Mouse (Mus musculus) thymus, adult 2 months (tissue): ENCODE measurements around the gene Ppm1f. TPM values are rescaled to one million over a fixed set of nuclear protein-coding genes. Genes with fewer than 3 reads are reported as not detected.

Experiments used
- DNase-seq: peaks from one replicate; pipeline ENCODE4 v3.0.0; 2021
- H3K27ac ChIP-seq: fragments of 200-500 bp; 2 replicates; pipeline ENCODE4 v1.5.1; 2012; ENCODE audit warnings: low read length, control low read depth; ENCODE audit not compliant: control insufficient read depth, insufficient read depth
- H3K27me3 ChIP-seq: fragments of 200-500 bp; 2 replicates; pipeline ENCODE4 v1.6.1; 2012; ENCODE audit warnings: mild to moderate bottlenecking, low read length, moderate library complexity, mixed read lengths; ENCODE audit not compliant: control insufficient read depth, insufficient read depth
- H3K36me3 ChIP-seq: fragments of 200-500 bp; 2 replicates; pipeline ENCODE4 v1.6.1; 2012; ENCODE audit warnings: mild to moderate bottlenecking, low read length, moderate library complexity; ENCODE audit not compliant: control insufficient read depth, insufficient read depth
- H3K4me1 ChIP-seq: fragments of 200-500 bp; replicated peaks from 2 replicates; pipeline ENCODE4 v1.6.1; 2012; ENCODE audit warnings: low read length; ENCODE audit not compliant: control insufficient read depth, insufficient read depth
- H3K4me3 ChIP-seq: fragments of 200-500 bp; 2 replicates; pipeline ENCODE4 v1.5.1; 2012; ENCODE audit warnings: mild to moderate bottlenecking, low read length, control low read depth, moderate library complexity; ENCODE audit not compliant: control insufficient read depth, insufficient read depth
- CTCF ChIP-seq: fragments of 200-500 bp; IDR thresholded peaks from 2 replicates; pipeline ENCODE4 v1.5.1; 2012; ENCODE audit warnings: mild to moderate bottlenecking, control low read depth, low read length, moderate library complexity, borderline replicate concordance; ENCODE audit not compliant: control insufficient read depth, poor library complexity, insufficient read depth; ENCODE audit errors: extremely low read depth
- POLR2A ChIP-seq: fragments of 200-500 bp; IDR thresholded peaks from 2 replicates; pipeline ENCODE4 v1.6.1; 2012; ENCODE audit warnings: mild to moderate bottlenecking, low read length, control low read depth, moderate library complexity; ENCODE audit not compliant: control insufficient read depth, poor library complexity, insufficient read depth; ENCODE audit errors: extremely low read depth
- WGBS: fragments of 180-500 bp; shearing (Covaris S2); methylation state at CpG from one replicate; pipeline ENCODE4 v1.1.7; 2018; 5-methylcytosine and 5-hydroxymethylcytosine counted together
- polyA plus RNA-seq: library from polyadenylated mRNA; depleted of rRNA; stranded (reverse); fragments of >200 nt; gene quantifications from 2 replicates; pipeline ENCODE4 v1.2.3, GENCODE M21; 2012

The Ppm1f gene
- polyA plus RNA-seq, 1 experiment = 24.7 TPM

DNA sequence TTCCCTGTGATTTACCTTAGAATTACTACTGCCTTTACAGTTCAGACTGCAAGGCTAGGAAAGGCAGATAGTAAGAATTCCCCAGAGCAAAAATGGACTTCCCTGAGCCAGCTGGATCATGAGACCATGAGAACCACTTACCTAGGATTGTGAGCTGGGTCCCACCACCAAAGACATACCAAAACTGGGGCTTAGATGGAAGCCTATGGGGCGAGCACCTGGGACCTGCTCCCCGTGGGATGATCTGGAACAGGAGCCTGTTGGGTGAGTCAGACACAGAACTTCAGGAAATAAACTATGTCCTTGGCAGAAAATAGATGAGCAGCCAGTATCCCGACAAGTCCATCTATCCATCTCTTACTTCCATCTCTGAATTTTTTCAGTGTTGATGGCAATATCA lies 34.0 kb upstream of the Ppm1f start:
- 97% methylated on average over 3 of the region's 3 CpGs for WGBS
- Histone ChIP-seq H3K36me3 (no peaks in the 10 kb centered on the region), H3K27ac (no peak overlapping the region), H3K27me3 (no peaks in the 10 kb centered on the region), H3K4me3 (no peak overlapping the region), H3K4me1 (peaks cover 29% of the 10 kb centered on the region)
- TF ChIP-seq POLR2A (no peak), CTCF (no peak)
- no peak for DNase-seq

DNA sequence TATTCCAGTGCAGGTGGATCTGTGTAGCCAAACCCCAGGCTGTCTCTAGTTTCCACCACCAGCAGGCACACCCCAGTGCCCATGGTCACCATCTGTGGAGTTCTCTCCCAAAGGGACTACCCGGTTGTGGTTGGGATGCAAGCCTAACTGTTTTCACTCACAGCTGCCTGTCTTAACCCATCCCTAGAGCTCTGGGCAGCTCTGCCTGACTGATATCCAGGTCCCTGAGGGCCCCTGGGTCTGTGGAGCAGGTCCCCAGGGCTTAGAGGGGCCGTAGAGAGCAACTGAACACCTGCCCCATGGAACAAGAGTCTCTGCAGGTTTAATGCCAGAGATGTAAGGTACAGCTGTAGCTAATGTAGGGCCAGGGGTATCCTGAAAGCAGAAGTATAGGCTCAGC lies 32.3 kb upstream of the Ppm1f start, which contains the start of gene Igll1:
TSS of gene Igll1 (minus strand) at position 8 of the 400 bp plus-strand sequence.
- H3K27ac ChIP-seq = no peak within 1 kb of the TSS
- H3K4me3 ChIP-seq = no peak within 1 kb of the TSS
- H3K4me1 ChIP-seq = peaks cover 26% of the 10 kb centered on the region
- no peaks in the 10 kb centered on the region for H3K36me3 ChIP-seq
- TF ChIP-seq POLR2A (no peak), CTCF (no peak)
- 54% methylated on average over 2 of the region's 2 CpGs for WGBS
- no peak for DNase-seq
- H3K27me3 ChIP-seq = no peaks in the 10 kb centered on the region

DNA sequence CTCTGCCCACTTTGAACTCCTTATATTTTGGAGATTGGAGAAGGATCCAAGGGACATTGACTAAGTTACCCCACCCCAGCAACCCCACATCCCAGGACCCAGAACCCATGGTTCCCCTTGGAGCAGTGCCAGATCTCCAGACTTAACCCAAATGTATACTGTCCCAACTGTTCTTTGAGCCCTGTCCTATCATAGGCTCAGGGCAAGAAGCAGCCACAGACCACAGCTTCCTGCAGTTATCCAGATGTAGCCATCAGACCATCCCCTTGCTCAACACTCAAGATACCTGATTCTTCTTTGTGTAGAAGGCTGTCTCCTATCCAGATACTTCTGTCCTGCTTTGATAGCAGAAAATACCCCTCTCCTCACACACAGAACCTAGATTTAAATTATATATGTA lies 31.1 kb upstream of the Ppm1f start:
- no peak for TF ChIP-seq POLR2A
- no peak for TF ChIP-seq CTCF
- peaks cover 26% of the 10 kb centered on the region for H3K4me1 ChIP-seq
- no peaks in the 10 kb centered on the region for H3K27me3 ChIP-seq
- no peak for DNase-seq
- H3K4me3 ChIP-seq = no peak overlapping the region
- H3K27ac ChIP-seq = peak overlapping the region; percentile 92; the same call in 1 of the 2 replicates
- H3K36me3 ChIP-seq = no peaks in the 10 kb centered on the region

DNA sequence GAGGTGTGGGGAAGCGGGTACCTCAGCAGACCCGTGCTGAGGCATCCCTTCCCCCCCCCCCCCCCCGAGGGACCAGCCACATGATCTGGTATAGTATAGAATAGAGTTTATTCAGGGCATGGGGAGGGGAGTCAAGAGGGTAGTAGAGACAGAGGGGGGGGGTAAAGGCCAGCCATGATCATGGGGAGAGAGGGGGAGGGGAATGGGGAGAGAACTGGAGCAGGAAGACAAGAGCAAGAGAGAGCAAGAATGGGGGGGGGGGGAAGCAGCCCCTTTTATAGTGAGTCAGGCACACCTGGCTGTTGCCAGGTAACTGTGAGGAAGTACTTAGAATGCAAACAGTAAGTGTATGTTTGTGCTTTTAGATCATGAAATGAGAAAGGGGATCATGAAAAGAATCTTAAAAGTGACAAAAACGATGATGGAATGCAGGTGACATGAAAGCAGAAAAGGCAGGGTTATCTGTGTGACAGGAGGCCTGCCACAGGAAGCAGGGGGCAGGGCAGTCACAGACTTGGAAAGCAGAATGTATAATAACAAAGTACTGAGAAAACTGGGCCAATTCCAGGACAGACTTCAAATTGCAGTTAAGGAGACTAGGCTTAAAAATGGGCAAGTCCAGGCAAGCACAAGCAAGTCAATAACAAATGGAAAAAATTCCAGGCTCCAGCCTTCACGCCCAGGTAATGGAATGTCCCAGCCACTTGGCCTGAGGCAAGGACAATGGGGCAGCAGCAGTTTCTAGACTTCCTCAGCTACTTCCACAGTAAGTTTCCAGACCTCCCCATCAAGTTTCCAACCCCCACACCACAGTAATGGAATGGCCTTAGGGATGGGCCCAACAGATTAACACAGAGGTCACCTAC lies 30.3 kb upstream of the Ppm1f start:
- peak; percentile 22 for DNase-seq
- TF ChIP-seq CTCF (no peak), POLR2A (no peak)
- 18% methylated on average over 5 of the region's 5 CpGs for WGBS
- Histone ChIP-seq H3K27ac (peak overlapping the region; percentile 92), H3K36me3 (no peaks in the 10 kb centered on the region), H3K27me3 (no peaks in the 10 kb centered on the region), H3K4me3 (no peak overlapping the region), H3K4me1 (peaks cover 26% of the 10 kb centered on the region)

DNA sequence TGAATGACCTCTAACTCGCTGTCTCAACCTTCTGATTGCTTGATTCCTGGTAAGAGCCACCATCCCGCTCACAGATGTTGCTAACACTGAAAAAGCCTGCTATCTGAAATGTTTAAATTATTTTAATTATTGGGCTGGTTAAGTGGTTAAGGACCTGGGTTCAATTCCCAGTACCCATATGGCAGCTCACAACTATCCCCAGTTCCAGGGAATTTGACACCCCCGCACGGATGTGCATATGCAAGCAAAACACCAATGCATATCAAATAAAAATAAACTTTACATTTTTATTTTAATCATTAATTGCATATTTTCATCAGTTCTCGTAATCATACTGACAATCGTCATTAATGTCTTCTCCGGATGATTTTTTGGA lies 26.0 kb upstream of the Ppm1f start:
- no peaks in the 10 kb centered on the region for H3K27me3 ChIP-seq
- no peak for DNase-seq
- TF ChIP-seq CTCF (no peak), POLR2A (no peak)
- peak overlapping the region; percentile 74 for H3K4me3 ChIP-seq
- H3K27ac ChIP-seq = no peak overlapping the region
- H3K4me1 ChIP-seq = peaks cover 13% of the 10 kb centered on the region
- H3K36me3 ChIP-seq = no peaks in the 10 kb centered on the region
- WGBS = 45% methylated on average over 7 of the region's 7 CpGs

DNA sequence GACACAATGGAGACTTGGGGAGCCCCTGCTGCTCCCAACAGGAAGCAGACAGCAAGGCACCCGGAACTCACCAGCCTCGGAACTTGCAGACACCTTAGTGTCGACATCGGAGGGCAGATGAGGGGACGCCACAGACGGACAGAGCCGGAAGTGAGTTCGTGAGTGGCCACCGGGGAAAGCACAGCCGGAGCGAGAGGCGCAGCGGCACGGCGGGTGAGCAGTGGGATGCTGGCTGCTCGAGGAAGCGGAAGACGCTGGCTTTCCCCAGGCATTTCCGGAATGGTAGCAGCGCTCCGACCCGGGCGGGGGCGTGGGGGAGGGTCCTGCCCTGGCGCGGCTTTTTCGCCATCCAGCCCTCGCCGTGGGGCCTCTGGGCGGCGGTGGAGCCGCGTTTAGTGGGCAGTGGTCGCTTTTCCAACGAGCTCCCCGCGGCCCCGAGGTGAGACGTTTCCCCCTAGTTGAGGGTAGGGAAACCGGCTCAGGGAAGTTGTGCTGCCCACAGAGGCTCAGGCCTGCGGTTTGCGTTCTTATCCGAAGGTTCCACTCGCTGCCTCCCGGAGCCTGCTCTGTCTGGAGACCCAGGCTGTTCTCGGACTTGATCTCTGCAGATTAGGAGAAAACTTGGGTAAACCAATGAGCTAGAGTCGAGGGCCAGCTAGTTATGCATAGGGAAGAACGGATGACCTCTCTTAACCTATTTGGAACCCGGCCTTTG lies 25.5 kb upstream of the Ppm1f start, which contains the start of the genes Top3b and Vpreb1:
TSS of gene Top3b (plus strand) at position 120 of the 715 bp plus-strand sequence.
TSS of gene Vpreb1 (minus strand) at position 227 of the 715 bp plus-strand sequence.
- Histone ChIP-seq H3K4me3 (peak within 1 kb of the TSS; percentile 74), H3K4me1 (peaks cover 8% of the 10 kb centered on the region), H3K36me3 (peaks cover under 1% of the 10 kb centered on the region; the same call in 1 of the 2 replicates), H3K27ac (peak within 1 kb of the TSS; percentile 49), H3K27me3 (no peaks in the 10 kb centered on the region)
- peak; percentile 83 for DNase-seq
- under 1% methylated on average over 49 of the region's 49 CpGs for WGBS
- TF ChIP-seq CTCF (no peak), POLR2A (0 out of 2 replicates have a peak, but pooled peaks have one; percentile 24)
